Mouse (Mus musculus) myocyte (in vitro differentiated cells): ENCODE results near the gene Tbc1d8b. TPM values are rescaled to one million over a fixed set of nuclear protein-coding genes. Genes with fewer than 3 reads are reported as not detected.

Experiments used
- H3K27me3 ChIP-seq: one replicate; pipeline ENCODE4 v1.6.1; 2011; ENCODE audit not compliant: control insufficient read depth, insufficient read depth, insufficient read length
- H3K36me3 ChIP-seq: one replicate; pipeline ENCODE4 v1.6.1; 2011; ENCODE audit not compliant: control insufficient read depth, insufficient read depth
- H3K4me2 ChIP-seq: one replicate; pipeline ENCODE4 v1.6.1; 2011; ENCODE audit warnings: low read depth, control low read depth
- H3K4me3 ChIP-seq: one replicate; pipeline ENCODE4 v1.5.1; 2011; ENCODE audit warnings: mild to moderate bottlenecking, control low read depth, moderate library complexity
- H3K79me2 ChIP-seq: one replicate; pipeline ENCODE4 v1.6.1; 2011; ENCODE audit not compliant: control insufficient read depth, insufficient read depth
- H3ac ChIP-seq: one replicate; pipeline ENCODE4 v1.6.1; 2011; ENCODE audit not compliant: control insufficient read depth, insufficient read length
- CEBPB ChIP-seq: IDR thresholded peaks from 2 replicates; pipeline ENCODE4 v1.6.1; 2011; ENCODE audit warnings: mild to moderate bottlenecking, moderate library complexity; ENCODE audit not compliant: poor library complexity, insufficient read depth, severe bottlenecking
- E2F4 ChIP-seq: IDR thresholded peaks from one replicate; pipeline ENCODE4 v1.6.1; 2011; ENCODE audit warnings: mild to moderate bottlenecking, control low read depth, moderate library complexity; ENCODE audit not compliant: insufficient read depth
- MAX ChIP-seq: IDR thresholded peaks from one replicate; pipeline ENCODE4 v1.6.1; 2011; ENCODE audit warnings: low read depth, mild to moderate bottlenecking, control low read depth
- MYOD1 ChIP-seq, 3 experiments: IDR thresholded peaks; one replicate each; pipeline ENCODE4 v1.6.1; 2011; ENCODE audit warnings: control low read depth in 2 of 3, low read depth in 2 of 3, mild to moderate bottlenecking in 2 of 3, moderate library complexity in 1 of 3; ENCODE audit not compliant: insufficient read length in 2 of 3, control insufficient read depth in 1 of 3
- MYOG ChIP-seq, 3 experiments: IDR thresholded peaks; one replicate each; pipeline ENCODE4 v1.6.1; 2011; ENCODE audit warnings: control low read depth in 2 of 3, low read depth in 2 of 3, mild to moderate bottlenecking in 2 of 3; ENCODE audit not compliant: insufficient read length in 2 of 3, control insufficient read depth in 1 of 3, insufficient read depth in 1 of 3
- POLR2A ChIP-seq: IDR thresholded peaks from one replicate; pipeline ENCODE4 v1.6.1; 2011; ENCODE audit warnings: low read depth, mild to moderate bottlenecking, control low read depth, moderate library complexity; ENCODE audit not compliant: insufficient read length
- POLR2AphosphoS2 ChIP-seq: IDR thresholded peaks from one replicate; pipeline ENCODE4 v1.6.1; 2011; ENCODE audit warnings: low read depth, control low read depth; ENCODE audit not compliant: insufficient read length
- REST ChIP-seq: IDR thresholded peaks from one replicate; pipeline ENCODE4 v1.6.1; 2011; ENCODE audit warnings: mild to moderate bottlenecking, control low read depth, moderate library complexity; ENCODE audit not compliant: insufficient read depth, insufficient read length
- SRF ChIP-seq: IDR thresholded peaks from one replicate; pipeline ENCODE4 v1.6.1; 2011; ENCODE audit warnings: low read depth; ENCODE audit not compliant: control insufficient read depth, insufficient read length
- TCF12 ChIP-seq: IDR thresholded peaks from one replicate; pipeline ENCODE4 v1.6.1; 2011; ENCODE audit warnings: mild to moderate bottlenecking, control low read depth; ENCODE audit not compliant: poor library complexity, insufficient read depth, severe bottlenecking
- TCF3 ChIP-seq: IDR thresholded peaks from one replicate; pipeline ENCODE4 v1.6.1; 2011; ENCODE audit warnings: low read depth, control low read depth; ENCODE audit not compliant: insufficient read length
- USF1 ChIP-seq: IDR thresholded peaks from one replicate; pipeline ENCODE4 v1.6.1; 2011; ENCODE audit warnings: low read depth, mild to moderate bottlenecking, control low read depth, moderate library complexity
- polyA plus RNA-seq: library from polyadenylated mRNA; unstranded; fragments of >200 nt; fragmentation: generic; extraction: Trizol; gene quantifications from one replicate; pipeline ENCODE4 v1.2.1, GENCODE M21; 2012; ENCODE audit warnings: missing spikeins

The Tbc1d8b gene
- polyA plus RNA-seq, 1 experiment: 1.8 TPM

DNA sequence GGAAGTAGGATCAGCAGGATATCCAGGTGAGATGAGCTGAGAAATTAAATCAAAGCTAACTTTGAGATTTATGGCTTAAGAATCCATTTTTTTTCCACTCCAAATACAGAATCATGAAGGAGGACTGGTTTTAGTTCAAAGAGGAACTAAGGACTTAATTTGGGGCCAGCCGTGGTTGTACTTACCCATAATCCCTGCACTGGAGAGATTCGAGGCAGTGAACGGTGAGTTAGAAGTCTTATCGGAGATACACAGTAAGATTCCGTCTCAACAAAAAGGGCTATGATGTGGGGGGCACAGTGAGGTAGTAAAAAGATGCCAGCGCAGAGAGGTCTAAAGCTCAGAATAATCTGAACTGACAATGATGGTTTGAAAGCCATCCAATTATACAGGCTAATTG lies 111.2 kb downstream of the Tbc1d8b start:
- H3K4me2 ChIP-seq: no peak overlapping the region
- H3K27me3 ChIP-seq: no peaks in the 10 kb centered on the region
- no peaks in the 10 kb centered on the region for H3K79me2 ChIP-seq
- TF ChIP-seq TCF12 (no peak), MYOG (IDR thresholded peaks at IDR 0.05; ENCODE audit: control insufficient read depth in 1 of 3, insufficient read depth in 1 of 3, insufficient read length in 2 of 3, low read depth in 2 of 3) (no peak), REST (no peak), TCF3 (no peak), CEBPB (no peak), MAX (no peak), MYOD1 (IDR thresholded peaks at IDR 0.05; ENCODE audit: control insufficient read depth in 1 of 3, insufficient read length in 2 of 3, low read depth in 2 of 3) (no peak), USF1 (no peak), POLR2A (no peak), POLR2AphosphoS2 (no peak), SRF (no peak), E2F4 (no peak)
- no peaks in the 10 kb centered on the region for H3K36me3 ChIP-seq
- H3ac ChIP-seq: no peak overlapping the region
- no peak overlapping the region for H3K4me3 ChIP-seq

GRCm38 (mm10) chrX:139797875-139798274 lies 113.1 kb downstream of the Tbc1d8b start:
- no peak overlapping the region for H3K4me2 ChIP-seq
- TF ChIP-seq POLR2A (no peak), REST (no peak), E2F4 (no peak), USF1 (no peak), MYOG (IDR thresholded peaks at IDR 0.05; ENCODE audit: control insufficient read depth in 1 of 3, insufficient read depth in 1 of 3, insufficient read length in 2 of 3, low read depth in 2 of 3) (no peak), CEBPB (no peak), TCF3 (no peak), TCF12 (no peak), MYOD1 (IDR thresholded peaks at IDR 0.05; ENCODE audit: control insufficient read depth in 1 of 3, insufficient read length in 2 of 3, low read depth in 2 of 3) (no peak), SRF (no peak), MAX (no peak), POLR2AphosphoS2 (no peak)
- H3K27me3 ChIP-seq: no peaks in the 10 kb centered on the region
- H3K79me2 ChIP-seq: no peaks in the 10 kb centered on the region
- no peak overlapping the region for H3ac ChIP-seq
- no peak overlapping the region for H3K4me3 ChIP-seq
- no peaks in the 10 kb centered on the region for H3K36me3 ChIP-seq

DNA sequence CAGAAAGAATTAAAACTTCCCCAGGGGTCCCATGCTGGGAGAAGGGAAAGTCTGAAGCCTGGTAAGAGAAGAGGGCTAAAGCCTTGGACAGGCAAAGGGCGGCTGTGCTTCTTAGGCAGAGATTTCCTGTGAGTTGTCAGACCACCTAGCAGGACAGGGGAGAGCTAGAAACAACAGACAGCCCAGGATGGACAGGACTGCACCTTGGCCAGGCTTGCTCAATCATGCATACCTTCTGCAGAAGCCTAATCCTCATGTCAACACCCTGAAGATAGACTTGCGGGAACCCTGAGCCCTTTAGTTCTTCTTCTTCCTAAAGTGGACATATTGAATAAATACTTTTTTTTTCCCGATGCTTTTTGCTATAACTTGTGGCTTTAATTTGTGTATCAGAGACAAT lies 115.2 kb downstream of the Tbc1d8b start:
- Histone ChIP-seq H3K4me2 (no peak overlapping the region), H3K4me3 (no peak overlapping the region), H3K36me3 (no peaks in the 10 kb centered on the region), H3K79me2 (no peaks in the 10 kb centered on the region), H3K27me3 (no peaks in the 10 kb centered on the region), H3ac (no peak overlapping the region)
- no peak for TF ChIP-seq POLR2AphosphoS2
- TF ChIP-seq USF1: no peak
- TF ChIP-seq SRF: no peak
- no peak for TF ChIP-seq MAX
- no peak for TF ChIP-seq REST
- no peak for TF ChIP-seq MYOD1 (IDR thresholded peaks at IDR 0.05; ENCODE audit: control insufficient read depth in 1 of 3, insufficient read length in 2 of 3, low read depth in 2 of 3)
- TF ChIP-seq E2F4: no peak
- no peak for TF ChIP-seq TCF12

- no peaks in the 10 kb centered on the region for H3K79me2 ChIP-seq
- H3K36me3 ChIP-seq: no peaks in the 10 kb centered on the region
- TF ChIP-seq TCF12: no peak
- no peak for TF ChIP-seq TCF3
- no peak for TF ChIP-seq MYOG (IDR thresholded peaks at IDR 0.05; ENCODE audit: control insufficient read depth in 1 of 3, insufficient read depth in 1 of 3, insufficient read length in 2 of 3, low read depth in 2 of 3)
- no peak for TF ChIP-seq MAX
- TF ChIP-seq MYOD1 (IDR thresholded peaks at IDR 0.05; ENCODE audit: control insufficient read depth in 1 of 3, insufficient read length in 2 of 3, low read depth in 2 of 3): no peak
- no peak for TF ChIP-seq POLR2A
- no peak for TF ChIP-seq USF1
- no peak for TF ChIP-seq POLR2AphosphoS2
- no peak for TF ChIP-seq E2F4
- TF ChIP-seq CEBPB: no peak
- no peak for TF ChIP-seq SRF
- TF ChIP-seq REST: no peak
- H3K4me3 ChIP-seq: no peak within 1 kb of the TSS
- no peaks in the 10 kb centered on the region for H3K27me3 ChIP-seq
- H3ac ChIP-seq: no peak within 1 kb of the TSS
- no peak within 1 kb of the TSS for H3K4me2 ChIP-seq
These were observed 115.6 kb downstream of the Tbc1d8b start, which contains the start of gene Cldn2 for GRCm38 (mm10) chrX:139800406-139800878. Gene Cldn2 (plus strand): TSS chrX:139800828.

Other genes starting within 250 kb of the Tbc1d8b start
- gene D330045A20Rik, start 204.6 kb upstream of the Tbc1d8b start, polyA plus RNA-seq: 0.05 TPM
- gene Rnf128, start 121.7 kb upstream of the Tbc1d8b start, polyA plus RNA-seq: 5.2 TPM
- gene Gm15013, start 29.5 kb downstream of the Tbc1d8b start, polyA plus RNA-seq: 0.13 TPM
- 3.1 TPM for gene Ripply1, start 97.4 kb downstream of the Tbc1d8b start, polyA plus RNA-seq
- gene Cldn2, start 115.8 kb downstream of the Tbc1d8b start, polyA plus RNA-seq: 1.0 TPM
- 9.6 TPM for gene Morc4, start 186.7 kb downstream of the Tbc1d8b start, polyA plus RNA-seq